Comparison of ENCODE assay signal across 16 mouse cellular contexts in the genomic region with DNA sequence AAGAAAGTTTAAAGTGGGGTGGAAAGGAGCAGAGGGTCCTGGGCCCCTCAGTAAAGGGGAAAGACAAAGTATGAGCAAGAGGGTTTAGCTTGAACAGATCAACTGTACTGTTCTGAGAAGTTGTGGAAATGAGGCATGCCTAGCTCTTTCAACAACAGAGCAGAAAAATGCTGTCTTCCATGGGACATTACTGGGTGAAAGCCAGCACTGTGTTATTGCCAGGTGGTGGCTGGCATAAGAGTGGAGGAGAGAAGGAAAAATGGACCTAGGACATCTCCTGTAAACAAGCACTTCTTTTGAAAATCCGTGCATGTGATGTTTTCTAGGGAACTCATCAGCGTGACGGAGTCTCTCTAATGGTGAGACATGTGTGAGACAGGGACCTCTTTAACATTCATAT. TPM values are rescaled to one million over a fixed set of nuclear protein-coding genes. Genes with fewer than 3 reads are reported as not detected.
"Had no signal": no experiment of that assay in that cellular context is flagged by ENCODE, and none has a peak within 500 bp of the region (broad histone marks: within the 10 kb centered on the region; RNA-seq: fewer than 3 reads in every experiment).

No protein-coding gene starts in this region.

- ATAC-seq: liver, postnatal 0 days; lung, postnatal 0 days; midbrain, embryonic 15.5 days had no signal

- DNase-seq: kidney, postnatal 14 days; kidney, postnatal 4 days; left cerebral cortex, postnatal 4 days; liver, postnatal 0 days; lung, embryonic 14.5 days; right cerebral cortex, adult 18-20 months; right cerebral cortex, postnatal 14 days; right cerebral cortex, postnatal 4 days; thymus, adult 2 months; thymus, postnatal 14 days; thymus, postnatal 4 days had no signal

RNA-seq across cellular contexts. Expression of a gene that starts 30.8 kb away (rescaled TPM):
- total RNA-seq: megakaryocyte, adult 5-6 weeks had no signal
- polyA plus RNA-seq: limb, embryonic 12.5 days; macrophage had no signal
